Mouse (Mus musculus): ENCODE data around the gene Ttc39a.

GRCm38 (mm10) chr4:109412233-109412632 is 5.8 kb downstream of the Ttc39a start:
- TF ChIP-seq CTCF (IDR thresholded peaks at IDR 0.05; ENCODE audit: low read depth, low read length) (no peak), POLR2A (IDR thresholded peaks at IDR 0.05; ENCODE audit: borderline replicate concordance, low read depth, low read length) (no peak)

All from bone marrow macrophage, adult 2 months (primary cell).